Mouse (Mus musculus): ENCODE data around the gene Hcar2.

- TF ChIP-seq TAL1 (IDR thresholded peaks at IDR 0.05; ENCODE audit: low read length) (no peak), GATA1 (IDR thresholded peaks at IDR 0.05; ENCODE audit: low read length) (no peak)
These were observed 32.1 kb upstream of the Hcar2 start for GRCm38 (mm10) chr5:123897352-123897751.

Data from erythroblast, embryonic 14.5 days (primary cell).